Mouse (Mus musculus) stomach, embryonic 14.5 days (tissue): ENCODE measurements around the gene Iqschfp. TPM values are rescaled to one million over a fixed set of nuclear protein-coding genes. Genes with fewer than 3 reads are reported as not detected.

ENCODE experiments used
- ATAC-seq: fragments of 200-750 bp; cut with Nextera tagmentation; 2 replicates; pipeline ENCODE4 v1.8.0; 2017; ENCODE audit warnings: low read depth, moderate TSS enrichment; ENCODE audit not compliant: insufficient number of reproducible peaks, insufficient read depth, low FRiP score
- H3K27ac ChIP-seq: fragments of 300-500 bp; sonication (generic); 2 replicates; pipeline ENCODE4 v1.5.1; 2014; ENCODE audit warnings: mild to moderate bottlenecking, low read length, moderate library complexity, mixed read lengths
- H3K27me3 ChIP-seq: fragments of 300-500 bp; sonication (generic); 2 replicates; pipeline ENCODE4 v1.6.1; 2014; ENCODE audit warnings: low read length, control low read depth, mixed read lengths; ENCODE audit not compliant: control insufficient read depth, insufficient read depth
- H3K36me3 ChIP-seq: fragments of 300-500 bp; sonication (generic); 2 replicates; pipeline ENCODE4 v1.6.1; 2014; ENCODE audit warnings: mild to moderate bottlenecking, control low read depth, low read length, moderate library complexity, mixed read lengths; ENCODE audit not compliant: control insufficient read depth, insufficient read depth
- H3K4me1 ChIP-seq: fragments of 300-500 bp; sonication (generic); 2 replicates; pipeline ENCODE4 v1.6.1; 2014; ENCODE audit warnings: low read length, control low read depth, mixed read lengths; ENCODE audit not compliant: control insufficient read depth, insufficient read depth
- H3K4me2 ChIP-seq: fragments of 300-500 bp; sonication (generic); replicated peaks from 2 replicates; pipeline ENCODE4 v1.6.1; 2014; ENCODE audit warnings: low read depth, low read length, control low read depth
- H3K4me3 ChIP-seq: fragments of 300-500 bp; sonication (generic); 2 replicates; pipeline ENCODE4 v1.5.1; 2014; ENCODE audit warnings: low read depth, low read length, control low read depth
- H3K9ac ChIP-seq: fragments of 300-500 bp; sonication (generic); replicated peaks from 2 replicates; pipeline ENCODE4 v1.6.1; 2014; ENCODE audit warnings: low read depth, mild to moderate bottlenecking, control low read depth, low read length, moderate library complexity, mixed read lengths
- H3K9me3 ChIP-seq: fragments of 300-500 bp; sonication (generic); 2 replicates; pipeline ENCODE4 v1.6.1; 2016; ENCODE audit warnings: low read depth, low read length, control low read depth; ENCODE audit not compliant: control insufficient read depth
- WGBS: fragments of 180-500 bp; shearing (Covaris S2); extraction: QIAGEN DNeasy Blood & Tissue Kit; methylation state at CpG from one replicate; pipeline ENCODE4 v1.1.7; 2014; 5-methylcytosine and 5-hydroxymethylcytosine counted together
- polyA plus RNA-seq: library from polyadenylated mRNA; unstranded; fragments of >200 nt; fragmentation: Nextera tagmentation; extraction: Ambion mirVana; gene quantifications from 2 replicates; pipeline ENCODE4 v1.2.1, GENCODE M21; 2014

Iqschfp gene
- polyA plus RNA-seq, 1 experiment from 2014 or later, result 0.20 TPM

DNA sequence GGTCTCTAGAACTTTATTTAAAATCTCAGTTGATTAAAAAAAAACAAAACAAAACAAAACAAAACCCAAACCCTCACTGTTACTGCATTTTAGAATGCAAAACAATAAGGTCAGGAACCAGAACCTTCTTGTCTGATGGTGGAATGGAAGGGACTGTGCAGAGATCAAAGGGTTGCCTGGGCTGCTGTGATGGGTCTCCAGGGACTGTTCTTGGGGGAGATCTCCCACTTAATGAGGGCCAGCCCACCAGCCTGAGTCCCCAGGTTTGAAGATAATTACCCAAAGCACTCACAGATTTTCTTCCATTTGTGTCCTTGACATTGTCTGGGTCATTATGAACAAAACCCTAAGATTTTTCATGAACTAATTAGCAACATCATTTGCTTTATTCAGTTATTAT is 4.8 kb upstream of the Iqschfp start:
- no peaks in the 10 kb centered on the region for H3K27me3 ChIP-seq
- ATAC-seq, result no peak
- no peak overlapping the region for H3K27ac ChIP-seq
- H3K36me3 ChIP-seq, result no peaks in the 10 kb centered on the region
- no peak overlapping the region for H3K4me2 ChIP-seq
- no peak overlapping the region for H3K4me3 ChIP-seq
- H3K4me1 ChIP-seq, result no peaks in the 10 kb centered on the region
- H3K9me3 ChIP-seq, result no peaks in the 10 kb centered on the region
- H3K9ac ChIP-seq, result no peak overlapping the region

DNA sequence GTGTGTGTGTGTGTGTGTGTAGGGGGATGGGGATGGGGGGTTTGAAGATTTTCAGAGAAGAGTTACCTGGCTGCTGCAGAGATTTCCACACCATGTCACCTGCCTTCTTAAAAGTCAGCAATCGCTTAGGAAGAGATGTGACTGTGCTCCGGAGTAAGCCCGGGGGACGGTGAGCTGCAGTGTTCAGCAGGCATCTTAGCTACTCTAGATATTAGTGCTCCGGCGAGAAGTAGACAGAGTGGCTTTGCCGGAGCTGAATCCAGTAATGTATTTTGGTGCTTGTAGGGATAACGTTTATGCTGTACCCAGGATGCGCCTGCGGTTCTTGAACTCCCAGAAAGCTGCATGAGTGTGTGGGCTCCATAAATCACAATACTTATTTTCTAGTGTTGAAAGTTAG is 736 bp downstream of the Iqschfp start:
- H3K27me3 ChIP-seq, result no peaks in the 10 kb centered on the region
- no peak overlapping the region for H3K9ac ChIP-seq
- WGBS, result 80% methylated on average over 10 of the region's 10 CpGs
- H3K36me3 ChIP-seq, result no peaks in the 10 kb centered on the region
- H3K4me3 ChIP-seq, result no peak overlapping the region
- no peak overlapping the region for H3K27ac ChIP-seq
- no peaks in the 10 kb centered on the region for H3K4me1 ChIP-seq
- H3K4me2 ChIP-seq, result no peak overlapping the region
- ATAC-seq, result no peak
- no peaks in the 10 kb centered on the region for H3K9me3 ChIP-seq

DNA sequence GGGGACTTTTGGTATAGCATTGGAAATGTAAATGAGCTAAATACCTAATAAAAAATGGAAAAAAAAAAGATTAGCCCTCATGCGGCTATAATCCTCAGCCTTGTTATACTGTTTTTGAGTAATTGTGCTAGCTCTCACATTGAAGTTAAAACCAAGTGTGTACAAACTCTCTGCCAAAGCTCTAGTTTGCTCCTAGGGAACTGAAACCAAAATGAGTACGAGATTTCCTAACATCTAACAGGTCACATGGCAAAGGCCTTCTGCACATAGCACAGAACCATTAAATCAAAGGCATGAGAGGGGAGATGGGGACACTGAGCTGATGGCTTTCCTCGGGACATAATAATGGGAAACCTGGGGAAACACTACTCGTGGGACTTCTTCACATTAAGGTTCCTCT is 10.5 kb downstream of the Iqschfp start:
- H3K36me3 ChIP-seq, result no peaks in the 10 kb centered on the region
- no peak overlapping the region for H3K4me2 ChIP-seq
- H3K9ac ChIP-seq, result no peak overlapping the region
- ATAC-seq, result no peak
- H3K27me3 ChIP-seq, result no peaks in the 10 kb centered on the region
- 83% methylated on average over 4 of the region's 4 CpGs for WGBS
- H3K4me3 ChIP-seq, result no peak overlapping the region
- H3K9me3 ChIP-seq, result no peaks in the 10 kb centered on the region
- H3K27ac ChIP-seq, result no peak overlapping the region
- no peaks in the 10 kb centered on the region for H3K4me1 ChIP-seq

DNA sequence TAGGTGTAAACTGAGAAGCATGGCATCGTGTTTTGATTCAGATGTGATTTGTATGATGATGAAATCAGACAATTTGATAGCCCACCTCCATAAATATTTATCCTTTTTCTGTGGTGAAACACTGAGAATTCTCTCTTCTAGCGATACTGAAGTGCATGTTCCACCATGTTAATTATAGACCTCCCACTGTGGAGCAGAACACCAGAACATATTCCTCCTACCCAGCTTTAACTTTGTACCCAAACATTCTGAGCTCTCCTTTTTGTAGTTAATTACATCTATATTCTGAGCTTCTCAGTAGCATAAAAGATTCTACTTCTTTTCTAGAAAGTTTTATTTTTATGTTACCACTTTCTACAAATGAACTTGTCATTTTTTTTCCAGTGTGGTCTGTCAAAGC is 16.6 kb downstream of the Iqschfp start:
- Histone ChIP-seq H3K36me3 (no peaks in the 10 kb centered on the region), H3K9ac (no peak overlapping the region), H3K27ac (no peak overlapping the region), H3K4me3 (no peak overlapping the region), H3K4me1 (no peaks in the 10 kb centered on the region), H3K9me3 (no peaks in the 10 kb centered on the region), H3K27me3 (no peaks in the 10 kb centered on the region), H3K4me2 (no peak overlapping the region)
- WGBS, result 83% methylated on average over 2 of the region's 2 CpGs
- no peak for ATAC-seq

DNA sequence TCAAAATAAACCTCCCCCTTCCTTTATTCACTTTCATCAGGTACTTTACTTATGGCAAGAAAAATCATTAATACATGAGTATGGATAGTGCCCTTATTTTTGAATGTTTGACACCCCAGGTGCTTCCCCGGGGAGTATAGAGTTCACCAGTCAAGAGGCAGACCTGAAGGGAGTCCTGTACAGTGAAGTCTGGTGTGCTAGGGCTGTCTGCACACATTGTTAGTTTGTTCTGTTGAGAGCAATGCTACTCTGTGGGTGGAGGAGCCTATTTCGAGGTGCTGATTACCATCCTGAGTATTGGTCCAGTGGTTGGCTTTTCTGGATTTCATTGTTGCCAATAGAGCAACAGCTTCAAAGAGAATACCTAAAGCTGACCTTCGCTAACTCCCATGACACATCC is 26.1 kb downstream of the Iqschfp start:
- H3K4me1 ChIP-seq, result no peaks in the 10 kb centered on the region
- no peak overlapping the region for H3K4me3 ChIP-seq
- no peak overlapping the region for H3K4me2 ChIP-seq
- H3K9me3 ChIP-seq, result no peaks in the 10 kb centered on the region
- WGBS, result 87% methylated on average over 3 of the region's 3 CpGs
- H3K36me3 ChIP-seq, result no peaks in the 10 kb centered on the region
- H3K9ac ChIP-seq, result no peak overlapping the region
- ATAC-seq, result no peak
- no peak overlapping the region for H3K27ac ChIP-seq
- no peaks in the 10 kb centered on the region for H3K27me3 ChIP-seq

DNA sequence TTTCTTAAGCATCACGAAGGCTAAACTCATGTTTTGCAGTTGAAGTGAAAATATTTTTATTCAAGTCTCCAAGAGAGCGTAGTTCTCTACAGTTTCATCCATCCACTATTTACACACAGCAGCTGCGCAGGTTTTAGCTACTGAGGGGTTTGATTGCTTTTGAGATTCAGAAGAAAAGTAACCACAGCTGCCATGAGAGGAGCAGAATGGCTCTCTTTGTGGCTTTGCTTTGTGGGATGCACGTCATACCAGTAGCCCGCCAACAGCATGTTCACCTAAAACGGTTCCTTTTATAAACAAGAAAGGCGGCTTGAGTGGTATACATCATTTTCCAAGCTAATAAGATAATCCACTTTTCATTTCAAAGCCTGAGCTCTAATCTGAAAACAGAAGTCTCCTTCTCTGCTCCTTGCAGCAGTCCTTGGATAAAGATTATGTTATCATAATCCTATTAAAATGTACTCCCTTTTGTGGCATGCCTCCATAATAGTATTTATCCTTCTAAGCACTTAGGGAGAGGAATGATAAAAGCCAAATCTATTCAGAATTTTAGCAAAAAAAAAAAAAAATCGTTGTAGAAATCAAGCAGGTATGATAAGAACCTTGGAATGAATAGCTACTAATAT is 26.7 kb downstream of the Iqschfp start:
- Histone ChIP-seq H3K36me3 (no peaks in the 10 kb centered on the region), H3K27me3 (no peaks in the 10 kb centered on the region), H3K4me3 (no peak overlapping the region), H3K27ac (no peak overlapping the region), H3K4me1 (no peaks in the 10 kb centered on the region), H3K9ac (no peak overlapping the region), H3K9me3 (no peaks in the 10 kb centered on the region), H3K4me2 (no peak overlapping the region)
- ATAC-seq, result no peak
- WGBS, result 52% methylated on average over 8 of the region's 8 CpGs

DNA sequence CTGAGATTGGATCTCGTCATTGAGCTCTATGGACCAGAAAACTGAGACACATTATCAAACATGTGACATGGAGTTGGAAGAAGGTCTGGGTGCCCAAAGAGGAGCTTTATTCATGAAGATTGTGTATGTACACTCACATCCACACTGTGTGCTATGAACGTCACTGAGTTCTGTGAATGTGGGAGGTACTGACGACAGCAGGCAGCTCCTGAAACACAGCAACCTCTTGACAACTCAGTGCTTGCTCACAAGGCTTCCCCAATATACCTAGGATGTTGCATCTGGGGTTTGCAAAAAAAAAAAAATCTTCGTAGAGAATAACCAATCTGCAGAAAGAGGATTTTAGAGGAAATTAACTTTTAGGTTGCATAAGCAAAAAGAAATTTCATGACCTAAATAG is 31.1 kb downstream of the Iqschfp start:
- no peak overlapping the region for H3K4me2 ChIP-seq
- no peaks in the 10 kb centered on the region for H3K9me3 ChIP-seq
- no peak for ATAC-seq

DNA sequence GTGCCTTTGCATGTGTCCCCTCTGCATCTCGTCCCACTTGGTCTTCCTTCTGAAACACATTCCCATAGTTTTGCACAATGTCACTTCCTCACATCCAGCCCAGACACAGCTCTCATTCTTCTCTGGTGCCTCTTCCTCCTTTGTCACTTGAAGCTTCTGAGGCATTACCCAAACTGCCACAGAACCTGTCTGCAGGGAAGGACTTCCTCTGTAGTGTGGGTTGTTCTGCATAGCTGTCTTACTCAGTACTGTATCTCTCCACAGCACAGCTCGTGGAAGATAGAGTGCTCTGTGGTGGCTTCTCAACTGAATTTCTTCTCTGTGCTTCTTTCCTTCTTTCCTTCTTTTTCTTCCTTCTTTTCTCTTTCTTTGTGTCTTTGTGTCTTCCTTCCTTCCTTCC is 33.4 kb downstream of the Iqschfp start:
- H3K27ac ChIP-seq, result no peak overlapping the region
- no peaks in the 10 kb centered on the region for H3K9me3 ChIP-seq
- no peak for ATAC-seq
- WGBS, result 72% methylated on average over 2 of the region's 2 CpGs
- no peak overlapping the region for H3K9ac ChIP-seq
- H3K4me3 ChIP-seq, result no peak overlapping the region
- no peak overlapping the region for H3K4me2 ChIP-seq
- no peaks in the 10 kb centered on the region for H3K36me3 ChIP-seq
- H3K4me1 ChIP-seq, result no peaks in the 10 kb centered on the region
- no peaks in the 10 kb centered on the region for H3K27me3 ChIP-seq

More for the DNA sequence above, 31.1 kb downstream of the Iqschfp start:
- Histone ChIP-seq H3K36me3 (no peaks in the 10 kb centered on the region), H3K9ac (no peak overlapping the region), H3K4me3 (no peak overlapping the region), H3K27me3 (no peaks in the 10 kb centered on the region), H3K4me1 (no peaks in the 10 kb centered on the region), H3K27ac (no peak overlapping the region)
- 73% methylated on average over 4 of the region's 4 CpGs for WGBS

DNA sequence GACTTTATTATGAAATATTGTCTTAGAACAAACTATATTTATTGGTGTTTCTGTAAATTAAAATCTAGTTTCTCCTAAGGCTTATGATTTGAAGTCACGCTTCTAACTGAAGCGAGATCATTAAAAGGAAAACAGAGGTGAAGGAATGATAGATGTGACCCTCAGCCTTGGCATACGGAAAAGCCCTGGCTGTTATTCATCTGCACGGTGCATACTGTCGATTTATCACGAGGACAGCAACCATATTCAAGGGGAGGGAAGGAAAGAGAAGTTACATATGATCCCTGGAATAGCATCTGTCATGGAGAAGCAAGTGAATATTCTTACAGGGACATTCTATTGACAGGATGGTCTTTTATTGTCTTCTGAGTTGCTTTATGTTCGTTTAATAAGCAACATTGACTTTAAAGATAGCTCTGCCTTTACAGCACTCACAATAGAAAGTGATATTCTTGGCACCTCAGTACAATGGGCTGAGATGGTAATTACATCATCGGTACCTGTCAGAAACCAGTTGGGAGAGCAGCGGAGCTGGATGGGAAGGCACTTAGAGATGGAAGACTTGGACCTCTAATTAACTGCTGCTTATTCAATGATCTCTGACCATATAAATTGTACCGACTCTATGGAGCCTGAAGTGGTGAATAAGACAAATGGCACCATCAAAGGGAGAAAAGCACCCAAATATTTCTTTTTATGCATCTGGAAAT is 38.5 kb downstream of the Iqschfp start:
- 70% methylated on average over 10 of the region's 10 CpGs for WGBS
- H3K27me3 ChIP-seq, result no peaks in the 10 kb centered on the region

More for the DNA sequence above, 38.5 kb downstream of the Iqschfp start:
- ATAC-seq, result no peak
- Histone ChIP-seq H3K4me2 (no peak overlapping the region), H3K27ac (no peak overlapping the region), H3K4me3 (no peak overlapping the region), H3K4me1 (no peaks in the 10 kb centered on the region), H3K36me3 (no peaks in the 10 kb centered on the region), H3K9me3 (no peaks in the 10 kb centered on the region), H3K9ac (no peak overlapping the region)
